Mouse (Mus musculus) bone marrow, adult 2 months (tissue): ENCODE data around the gene Nme7.

Source experiments
- CTCF ChIP-seq: fragments of 200-500 bp; IDR thresholded peaks from 2 replicates; pipeline ENCODE4 v1.5.1; 2011; ENCODE audit warnings: low read length, control low read depth; ENCODE audit not compliant: control insufficient read depth, insufficient read depth
- POLR2A ChIP-seq: fragments of 200-500 bp; IDR thresholded peaks from 2 replicates; pipeline ENCODE4 v1.6.1; 2011; ENCODE audit warnings: low read depth, mild to moderate bottlenecking, control low read depth, low read length, borderline replicate concordance; ENCODE audit not compliant: control insufficient read depth

DNA sequence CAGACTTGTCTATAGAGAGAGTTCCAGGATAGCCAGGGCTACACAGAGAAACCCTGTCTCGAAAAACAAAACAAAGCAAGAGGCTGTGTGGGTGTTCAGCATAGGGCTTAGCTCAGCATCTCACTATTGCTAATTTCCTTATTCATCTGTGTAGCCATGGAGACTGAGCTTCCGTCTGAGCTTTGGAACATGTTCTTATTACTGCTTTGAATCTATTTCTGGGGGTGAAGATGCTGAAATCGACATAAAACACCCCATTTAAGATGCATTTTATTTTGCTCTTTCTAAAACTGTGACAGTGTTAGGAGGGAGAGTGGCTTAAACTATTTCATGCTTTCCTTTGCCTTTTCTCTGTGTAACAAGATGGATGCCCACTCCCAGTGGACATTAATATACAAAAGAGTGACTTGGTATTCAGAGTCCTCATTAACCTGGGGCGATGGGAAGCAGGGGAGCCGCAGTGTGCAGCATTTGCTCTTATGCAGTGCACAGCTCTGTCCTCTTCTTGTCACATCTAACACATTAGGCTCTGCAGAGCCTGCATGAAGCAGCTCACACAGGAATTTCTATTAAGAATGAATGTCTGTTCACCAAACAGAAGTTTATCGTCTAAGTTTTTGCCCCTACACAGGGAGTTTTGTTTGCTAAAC lies 91.3 kb downstream of the Nme7 start:
- TF ChIP-seq CTCF (no peak), POLR2A (no peak)
